Mouse (Mus musculus) heart, postnatal 0 days (tissue): ENCODE results near the gene Mfrp.

Experiments used
- CTCF ChIP-seq: IDR thresholded peaks from 2 replicates; pipeline ENCODE4 v1.5.1; 2016; ENCODE audit warnings: antibody characterized with exemption, control low read depth, low read depth
- EP300 ChIP-seq: IDR thresholded peaks from 2 replicates; pipeline ENCODE4 v1.6.1; 2016; ENCODE audit warnings: antibody characterized with exemption, low read depth

DNA sequence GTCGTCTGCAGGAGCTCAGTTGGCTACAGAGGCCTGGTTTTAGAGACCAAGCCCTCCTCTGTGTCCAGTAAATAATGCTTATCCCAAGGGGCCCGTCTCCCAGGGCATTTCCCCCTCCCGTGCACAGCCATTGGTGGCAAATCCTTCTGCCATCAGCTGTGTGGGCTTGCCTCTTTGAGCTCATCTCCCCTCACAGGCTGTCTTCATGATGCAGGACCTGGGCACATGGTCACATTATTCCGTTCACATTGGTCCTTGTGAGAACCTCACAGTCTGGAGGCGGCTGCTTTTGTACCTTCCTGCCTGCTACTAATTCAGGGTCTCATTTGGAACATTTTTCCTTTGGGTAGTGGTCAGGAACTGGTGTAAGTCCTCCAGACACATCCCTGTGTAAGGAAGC is 40.4 kb downstream of the Mfrp start:
- TF ChIP-seq CTCF (no peak), EP300 (no peak)
